Comparison of ENCODE assay signal across 7 mouse cellular contexts in genomic region chr9:67024889-67025692, GRCm38 (mm10). TPM values are rescaled to one million over a fixed set of nuclear protein-coding genes. Genes with fewer than 3 reads are reported as not detected.
A peak's percentile ranks its signal among the peaks of the same experiment; 100 is the strongest.
DNase-seq lines count a peak whose midpoint lies in the region; ATAC-seq lines count a peak whose summit lies in the region.

No protein-coding gene starts in this region.

- H3K27ac ChIP-seq in heart, embryonic 15.5 days, result peak overlapping the region; percentile 44
- H3K27ac ChIP-seq in limb, embryonic 10.5 days, result no peak overlapping the region
- no peak overlapping the region for H3K27ac ChIP-seq in midbrain, embryonic 10.5 days (replicated peaks)

- WGBS in heart, embryonic 15.5 days, result 37% methylated on average over 17 of the region's 17 CpGs
- WGBS in limb, embryonic 10.5 days, result 93% methylated on average over 17 of the region's 17 CpGs
- 93% methylated on average over 17 of the region's 17 CpGs for WGBS in midbrain, embryonic 10.5 days

- H3K27me3 ChIP-seq in heart, embryonic 15.5 days, result no peaks in the 10 kb centered on the region
- H3K27me3 ChIP-seq in limb, embryonic 10.5 days (ENCODE audit: low read depth, poor library complexity, severe bottlenecking), result no peaks in the 10 kb centered on the region
- no peaks in the 10 kb centered on the region for H3K27me3 ChIP-seq in midbrain, embryonic 10.5 days (ENCODE audit: low read depth, poor library complexity, severe bottlenecking)

- H3K4me3 ChIP-seq in heart, embryonic 15.5 days, result no peak overlapping the region
- no peak overlapping the region for H3K4me3 ChIP-seq in limb, embryonic 10.5 days
- no peak overlapping the region for H3K4me3 ChIP-seq in midbrain, embryonic 10.5 days

- H3K36me3 ChIP-seq in heart, embryonic 15.5 days, result peaks cover 57% of the 10 kb centered on the region
- H3K36me3 ChIP-seq in limb, embryonic 10.5 days, result peaks cover 89% of the 10 kb centered on the region
- peaks cover 84% of the 10 kb centered on the region for H3K36me3 ChIP-seq in midbrain, embryonic 10.5 days

- H3K9me3 ChIP-seq in heart, embryonic 15.5 days (replicated peaks), result no peaks in the 10 kb centered on the region
- no peaks in the 10 kb centered on the region for H3K9me3 ChIP-seq in limb, embryonic 10.5 days (replicated peaks)
- H3K9me3 ChIP-seq in midbrain, embryonic 10.5 days (replicated peaks), result no peaks in the 10 kb centered on the region

- DNase-seq in MEL-GATA-1-ER (ENCODE audit: extremely low read depth, low read depth), result peak; percentile 90
- peak; percentile 74 for DNase-seq in adrenal gland, postnatal 14 days
- no peak for DNase-seq in limb, embryonic 10.5 days (ENCODE audit: low spot score)
- no peak for DNase-seq in midbrain, embryonic 10.5 days (ENCODE audit: low spot score)
- no peak for DNase-seq in layer of hippocampus, postnatal 10 days (ENCODE audit: low spot score in 2 of 2)

- ATAC-seq in heart, embryonic 15.5 days (replicated peaks; ENCODE audit: insufficient number of reproducible peaks, insufficient read depth, low FRiP score, low read depth), result peak; percentile 20; the same call in 1 of the 2 replicates
- ATAC-seq in megakaryocyte-erythroid progenitor cell, adult 5-6 weeks (replicated peaks; ENCODE audit: low FRiP score, low TSS enrichment, poor library complexity, severe bottlenecking), result peak; percentile 88

- peaks cover 33% of the 10 kb centered on the region for H3K4me1 ChIP-seq in heart, embryonic 15.5 days (replicated peaks)
- H3K4me1 ChIP-seq in limb, embryonic 10.5 days, result no peaks in the 10 kb centered on the region
- no peaks in the 10 kb centered on the region for H3K4me1 ChIP-seq in midbrain, embryonic 10.5 days

- no peak overlapping the region for H3K9ac ChIP-seq in heart, embryonic 15.5 days

- no peak overlapping the region for H3K4me2 ChIP-seq in heart, embryonic 15.5 days

RNA-seq across cellular contexts. Expression of gene Tpm1, which starts 24.1 kb away (rescaled TPM):
- 183 and 207 TPM in 2 replicates for total RNA-seq in adrenal gland, postnatal 14 days (2021)
- 3,993 and 5,392 TPM in 2 replicates for polyA plus RNA-seq in heart, embryonic 15.5 days (2015; fragmentation: Nextera tagmentation; extraction: Ambion mirVana)
- total RNA-seq in megakaryocyte-erythroid progenitor cell, adult 5-6 weeks (2014; fragmentation: Nextera tagmentation), result 64.9 and 77.2 TPM in 2 replicates
- total RNA-seq in megakaryocyte-erythroid progenitor cell, adult 5-6 weeks (2017), result 88.4 and 108 TPM in 2 replicates
- polyA plus RNA-seq in limb, embryonic 10.5 days (2016; fragmentation: Nextera tagmentation; extraction: Ambion mirVana), result 252 and 286 TPM in 2 replicates
- polyA plus RNA-seq in midbrain, embryonic 10.5 days (2016; fragmentation: Nextera tagmentation; extraction: Ambion mirVana), result 263 and 275 TPM in 2 replicates
- total RNA-seq in layer of hippocampus, postnatal 10 days (2021), result 100 to 1,000 TPM; 195 to 211 TPM

RNA-seq across cellular contexts. Expression of gene Lactb, which starts 49.8 kb away (rescaled TPM):
- total RNA-seq in adrenal gland, postnatal 14 days (2021), result 19.1 and 20.8 TPM in 2 replicates
- 5.6 and 6.0 TPM in 2 replicates for polyA plus RNA-seq in heart, embryonic 15.5 days (2015; fragmentation: Nextera tagmentation; extraction: Ambion mirVana)
- 12.5 and 13.7 TPM in 2 replicates for total RNA-seq in megakaryocyte-erythroid progenitor cell, adult 5-6 weeks (2014; fragmentation: Nextera tagmentation)
- total RNA-seq in megakaryocyte-erythroid progenitor cell, adult 5-6 weeks (2017), result 20.3 and 24.9 TPM in 2 replicates
- 8.7 and 9.3 TPM in 2 replicates for polyA plus RNA-seq in limb, embryonic 10.5 days (2016; fragmentation: Nextera tagmentation; extraction: Ambion mirVana)
- 8.2 and 9.6 TPM in 2 replicates for polyA plus RNA-seq in midbrain, embryonic 10.5 days (2016; fragmentation: Nextera tagmentation; extraction: Ambion mirVana)
- total RNA-seq in layer of hippocampus, postnatal 10 days (2021), result 10 to 100 TPM; 15.8 to 16.3 TPM

Comparison
In these comparisons a context has a peak if more than half of its experiments do, and no peak if none do; other contexts are left out.
1. DNase-seq: peak in MEL-GATA-1-ER (single experiment) and adrenal gland, postnatal 14 days (single experiment); none in limb, embryonic 10.5 days (single experiment), midbrain, embryonic 10.5 days (single experiment) and layer of hippocampus, postnatal 10 days (0 of 2).